ENCODE assay signal across 13 mouse cellular contexts in genomic region chr3:47280270-47280669, GRCm38 (mm10).
DNase-seq lines count a peak whose midpoint lies in the region; ATAC-seq lines count a peak whose summit lies in the region.
"Had no signal": no experiment of that assay in that cellular context is flagged by ENCODE, and none has a peak within 500 bp of the region (broad histone marks: within the 10 kb centered on the region; RNA-seq: fewer than 3 reads in every experiment).

No protein-coding gene starts in this region.

- no peak overlapping the region for H3K9ac ChIP-seq in heart, embryonic 11.5 days (ENCODE audit: low read depth, low read length)
- H3K9ac ChIP-seq in forebrain, embryonic 14.5 days (ENCODE audit: low read length), result no peak overlapping the region
- no peak overlapping the region for H3K9ac ChIP-seq in neural tube, embryonic 13.5 days
- no peak overlapping the region for H3K9ac ChIP-seq in kidney, embryonic 15.5 days
- H3K9ac ChIP-seq: embryonic facial prominence, embryonic 13.5 days had no signal

- no peaks in the 10 kb centered on the region for H3K27me3 ChIP-seq in heart, embryonic 11.5 days (ENCODE audit: control insufficient read depth, insufficient read depth, low read length)
- no peaks in the 10 kb centered on the region for H3K27me3 ChIP-seq in forebrain, embryonic 14.5 days (replicated peaks; ENCODE audit: control insufficient read depth, insufficient read depth, low read length)
- H3K27me3 ChIP-seq in neural tube, embryonic 13.5 days, result no peaks in the 10 kb centered on the region
- H3K27me3 ChIP-seq in kidney, embryonic 15.5 days, result no peaks in the 10 kb centered on the region
- H3K27me3 ChIP-seq: embryonic facial prominence, embryonic 13.5 days had no signal

- H3K4me1 ChIP-seq in heart, embryonic 11.5 days (ENCODE audit: control insufficient read depth, insufficient read depth, low read length), result no peaks in the 10 kb centered on the region
- H3K4me1 ChIP-seq in forebrain, embryonic 14.5 days (ENCODE audit: control insufficient read depth, insufficient read depth, low read length), result 0 out of 2 replicates have a peak, but pooled peaks cover 6% of the 10 kb centered on the region
- peaks cover 7% of the 10 kb centered on the region for H3K4me1 ChIP-seq in neural tube, embryonic 13.5 days (replicated peaks)
- H3K4me1 ChIP-seq in kidney, embryonic 15.5 days, result no peaks in the 10 kb centered on the region
- H3K4me1 ChIP-seq: embryonic facial prominence, embryonic 13.5 days had no signal

- H3K36me3 ChIP-seq in heart, embryonic 11.5 days (ENCODE audit: control insufficient read depth, insufficient read depth, low read length), result no peaks in the 10 kb centered on the region
- H3K36me3 ChIP-seq in forebrain, embryonic 14.5 days (ENCODE audit: control insufficient read depth, insufficient read depth, low read length), result no peaks in the 10 kb centered on the region
- H3K36me3 ChIP-seq in neural tube, embryonic 13.5 days, result no peaks in the 10 kb centered on the region
- no peaks in the 10 kb centered on the region for H3K36me3 ChIP-seq in kidney, embryonic 15.5 days
- H3K36me3 ChIP-seq: embryonic facial prominence, embryonic 13.5 days had no signal

- H3K4me2 ChIP-seq in heart, embryonic 11.5 days, result no peak overlapping the region
- H3K4me2 ChIP-seq in forebrain, embryonic 14.5 days (ENCODE audit: low read length), result no peak overlapping the region
- no peak overlapping the region for H3K4me2 ChIP-seq in neural tube, embryonic 13.5 days
- H3K4me2 ChIP-seq in kidney, embryonic 15.5 days, result no peak overlapping the region
- H3K4me2 ChIP-seq: embryonic facial prominence, embryonic 13.5 days; liver, embryonic 11.5 days had no signal

- peak; percentile 58; the same call in 1 of the 2 replicates for ATAC-seq in cerebellum, adult (ENCODE audit: insufficient number of reproducible peaks, low FRiP score, low TSS enrichment)
- no peak for ATAC-seq in heart, embryonic 11.5 days (replicated peaks; ENCODE audit: insufficient number of reproducible peaks, low FRiP score, low TSS enrichment)
- peak; percentile 57; the same call in 1 of the 2 replicates for ATAC-seq in forebrain, embryonic 14.5 days
- peak; percentile 74 for ATAC-seq in neural tube, embryonic 13.5 days (ENCODE audit: low read depth)
- ATAC-seq in kidney, embryonic 15.5 days (replicated peaks; ENCODE audit: low FRiP score), result no peak

- H3K4me3 ChIP-seq in heart, embryonic 11.5 days (ENCODE audit: low read depth, low read length), result no peak overlapping the region
- no peak overlapping the region for H3K4me3 ChIP-seq in forebrain, embryonic 14.5 days (ENCODE audit: low read depth, low read length)
- no peak overlapping the region for H3K4me3 ChIP-seq in neural tube, embryonic 13.5 days
- no peak overlapping the region for H3K4me3 ChIP-seq in kidney, embryonic 15.5 days (replicated peaks)
- H3K4me3 ChIP-seq: embryonic facial prominence, embryonic 13.5 days; gastrocnemius, adult 2 months had no signal

- no peak overlapping the region for H3K27ac ChIP-seq in heart, embryonic 11.5 days (ENCODE audit: low read depth, low read length)
- H3K27ac ChIP-seq in forebrain, embryonic 14.5 days (ENCODE audit: low read depth, low read length), result no peak overlapping the region
- no peak overlapping the region for H3K27ac ChIP-seq in neural tube, embryonic 13.5 days (replicated peaks)
- H3K27ac ChIP-seq in kidney, embryonic 15.5 days, result no peak overlapping the region
- H3K27ac ChIP-seq: embryonic facial prominence, embryonic 13.5 days; gastrocnemius, adult 2 months; kidney, postnatal 0 days had no signal

- 55% methylated on average over 5 of the region's 5 CpGs for WGBS in heart, embryonic 11.5 days (ENCODE audit: insufficient replicate concordance)
- WGBS in forebrain, embryonic 14.5 days, result 24% methylated on average over 5 of the region's 5 CpGs
- 24% methylated on average over 5 of the region's 5 CpGs for WGBS in neural tube, embryonic 13.5 days
- 55% methylated on average over 5 of the region's 5 CpGs for WGBS in kidney, embryonic 15.5 days

- no peaks in the 10 kb centered on the region for H3K9me3 ChIP-seq in heart, embryonic 11.5 days (replicated peaks; ENCODE audit: control insufficient read depth, low read length)
- H3K9me3 ChIP-seq in forebrain, embryonic 14.5 days (replicated peaks; ENCODE audit: control insufficient read depth, low read length), result no peaks in the 10 kb centered on the region
- no peaks in the 10 kb centered on the region for H3K9me3 ChIP-seq in neural tube, embryonic 13.5 days
- no peaks in the 10 kb centered on the region for H3K9me3 ChIP-seq in kidney, embryonic 15.5 days (replicated peaks)
- H3K9me3 ChIP-seq: embryonic facial prominence, embryonic 13.5 days had no signal

- DNase-seq in cerebellum, adult 11-12 months, result no peak
- peak; percentile 0 to 9 for DNase-seq in heart, adult 9 months (ENCODE audit: low spot score in 2 of 2)
- peak; percentile 59 for DNase-seq in forebrain, embryonic 14.5 days (ENCODE audit: low spot score)
- DNase-seq in gastrocnemius, postnatal 4 days (ENCODE audit: low spot score in 2 of 2), result no peak
- DNase-seq: gastrocnemius, adult 2 months; lung, postnatal 36 days had no signal

Comparison
In these comparisons a context has a peak if more than half of its experiments do, and no peak if none do; other contexts are left out.
1. ATAC-seq: peak in cerebellum, adult (single experiment), forebrain, embryonic 14.5 days (single experiment) and neural tube, embryonic 13.5 days (single experiment); none in heart, embryonic 11.5 days (single experiment) and kidney, embryonic 15.5 days (single experiment).
2. DNase-seq: peak in heart, adult 9 months (2 of 2) and forebrain, embryonic 14.5 days (single experiment); none in cerebellum, adult 11-12 months (single experiment) and gastrocnemius, postnatal 4 days (0 of 2).